Mouse (Mus musculus) limb, embryonic 14.5 days (tissue): ENCODE results near the gene Kcnj12. TPM values are rescaled to one million over a fixed set of nuclear protein-coding genes. Genes with fewer than 3 reads are reported as not detected.

Experiments
- ATAC-seq: fragments of 200-750 bp; cut with Nextera tagmentation; 2 replicates; pipeline ENCODE4 v1.8.0; 2017; ENCODE audit warnings: low read depth, moderate number of reproducible peaks, moderate TSS enrichment; ENCODE audit not compliant: low FRiP score
- DNase-seq: peaks from one replicate; pipeline ENCODE4 v3.0.0-alpha.2; 2015; ENCODE audit warnings: low spot score
- H3K27ac ChIP-seq: fragments of 300-500 bp; sonication (generic); replicated peaks from 2 replicates; pipeline ENCODE4 v1.5.1; 2014; ENCODE audit warnings: low read depth, mild to moderate bottlenecking, low read length, moderate library complexity, mixed read lengths
- H3K27me3 ChIP-seq: fragments of 300-500 bp; sonication (generic); 2 replicates; pipeline ENCODE4 v1.6.1; 2014; ENCODE audit warnings: low read length, mixed read lengths; ENCODE audit not compliant: control insufficient read depth, insufficient read depth
- H3K36me3 ChIP-seq: fragments of 300-500 bp; sonication (generic); 2 replicates; pipeline ENCODE4 v1.6.1; 2014; ENCODE audit warnings: mild to moderate bottlenecking, low read length, moderate library complexity, mixed read lengths; ENCODE audit not compliant: control insufficient read depth, insufficient read depth
- H3K4me1 ChIP-seq: fragments of 300-500 bp; sonication (generic); 2 replicates; pipeline ENCODE4 v1.6.1; 2014; ENCODE audit warnings: antibody characterized with exemption, low read length, mixed read lengths; ENCODE audit not compliant: control insufficient read depth, insufficient read depth
- H3K4me2 ChIP-seq: fragments of 300-500 bp; sonication (generic); replicated peaks from 2 replicates; pipeline ENCODE4 v1.6.1; 2014; ENCODE audit warnings: low read depth, mild to moderate bottlenecking, low read length, moderate library complexity; ENCODE audit not compliant: severe bottlenecking
- H3K4me3 ChIP-seq: fragments of 300-500 bp; sonication (generic); replicated peaks from 2 replicates; pipeline ENCODE4 v1.5.1; 2014; ENCODE audit warnings: low read length
- H3K9ac ChIP-seq: fragments of 300-500 bp; sonication (generic); 2 replicates; pipeline ENCODE4 v1.6.1; 2014; ENCODE audit warnings: mild to moderate bottlenecking, low read depth, low read length, moderate library complexity; ENCODE audit not compliant: severe bottlenecking
- H3K9me3 ChIP-seq: fragments of 300-500 bp; sonication (generic); 2 replicates; pipeline ENCODE4 v1.6.1; 2016; ENCODE audit warnings: low read length; ENCODE audit not compliant: control insufficient read depth
- POLR2A ChIP-seq: fragments of 200-500 bp; IDR thresholded peaks from 2 replicates; pipeline ENCODE4 v1.8.0; 2012; ENCODE audit warnings: inconsistent platforms, mild to moderate bottlenecking, moderate library complexity, borderline replicate concordance; ENCODE audit not compliant: insufficient read depth, insufficient read length; ENCODE audit errors: extremely low read depth
- WGBS: fragments of 180-500 bp; shearing (Covaris S2); extraction: QIAGEN DNeasy Blood & Tissue Kit; methylation state at CpG from one replicate; pipeline ENCODE4 v1.1.7; 2014; 5-methylcytosine and 5-hydroxymethylcytosine counted together
- polyA plus RNA-seq, 2 experiments: library from polyadenylated mRNA; depleted of rRNA in 1 of 2; stranded (reverse) in 1 of 2; unstranded in 1 of 2; fragments of >200 nt; fragmentation: Nextera tagmentation in 1 of 2; extraction: Ambion mirVana in 1 of 2; gene quantifications; 2 replicates each; pipeline versions ENCODE4 v1.2.1 to v1.2.3; 2012 to 2014

Kcnj12 gene
- polyA plus RNA-seq, 2 experiments, result 0.47 to 0.62 TPM

- no peak for ATAC-seq
- H3K4me3 ChIP-seq, result no peak overlapping the region
- TF ChIP-seq POLR2A, result no peak
- no peaks in the 10 kb centered on the region for H3K27me3 ChIP-seq
- no peaks in the 10 kb centered on the region for H3K4me1 ChIP-seq
- no peak overlapping the region for H3K27ac ChIP-seq
- no peak overlapping the region for H3K9ac ChIP-seq
- no peaks in the 10 kb centered on the region for H3K36me3 ChIP-seq
- 79% methylated on average over 10 of the region's 10 CpGs for WGBS
- no peaks in the 10 kb centered on the region for H3K9me3 ChIP-seq
- no peak for DNase-seq
- H3K4me2 ChIP-seq, result no peak overlapping the region
Measured at GRCm38 (mm10) chr11:61068866-61069265, 46.5 kb downstream of the Kcnj12 start.

DNA sequence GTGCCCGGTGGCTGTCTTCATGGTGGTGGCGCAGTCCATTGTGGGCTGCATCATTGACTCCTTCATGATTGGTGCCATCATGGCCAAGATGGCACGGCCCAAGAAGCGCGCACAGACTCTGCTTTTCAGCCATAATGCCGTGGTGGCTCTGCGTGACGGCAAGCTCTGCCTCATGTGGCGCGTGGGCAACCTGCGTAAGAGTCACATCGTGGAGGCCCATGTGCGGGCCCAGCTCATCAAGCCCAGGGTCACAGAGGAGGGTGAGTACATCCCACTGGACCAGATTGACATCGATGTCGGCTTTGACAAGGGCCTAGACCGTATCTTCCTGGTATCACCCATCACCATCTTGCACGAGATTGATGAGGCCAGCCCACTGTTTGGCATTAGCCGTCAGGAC, 47.3 kb downstream of the Kcnj12 start:
- H3K4me2 ChIP-seq, result no peak overlapping the region
- H3K4me3 ChIP-seq, result no peak overlapping the region
- no peaks in the 10 kb centered on the region for H3K4me1 ChIP-seq
- no peak for TF ChIP-seq POLR2A
- ATAC-seq, result no peak
- no peak for DNase-seq
- WGBS, result 98% methylated on average over 18 of the region's 18 CpGs
- H3K36me3 ChIP-seq, result no peaks in the 10 kb centered on the region
- no peak overlapping the region for H3K9ac ChIP-seq
- no peak overlapping the region for H3K27ac ChIP-seq
- no peaks in the 10 kb centered on the region for H3K9me3 ChIP-seq
- no peaks in the 10 kb centered on the region for H3K27me3 ChIP-seq

GRCm38 (mm10) chr11:61074646-61075317, 52.4 kb downstream of the Kcnj12 start:
- Histone ChIP-seq H3K27ac (no peak overlapping the region), H3K4me1 (no peaks in the 10 kb centered on the region), H3K4me2 (no peak overlapping the region), H3K27me3 (no peaks in the 10 kb centered on the region), H3K4me3 (no peak overlapping the region), H3K36me3 (no peaks in the 10 kb centered on the region), H3K9me3 (no peaks in the 10 kb centered on the region), H3K9ac (no peak overlapping the region)
- DNase-seq (no peak), ATAC-seq (no peak)
- WGBS, result 82% methylated on average over 5 of the region's 5 CpGs
- TF ChIP-seq POLR2A, result no peak

GRCm38 (mm10) chr11:61075361-61076326, 53.3 kb downstream of the Kcnj12 start:
- 69% methylated on average over 15 of the region's 15 CpGs for WGBS
- no peaks in the 10 kb centered on the region for H3K27me3 ChIP-seq
- H3K27ac ChIP-seq, result no peak overlapping the region
- no peak overlapping the region for H3K4me3 ChIP-seq
- H3K4me1 ChIP-seq, result no peaks in the 10 kb centered on the region
- H3K9ac ChIP-seq, result no peak overlapping the region
- H3K4me2 ChIP-seq, result no peak overlapping the region
- no peak for DNase-seq
- no peaks in the 10 kb centered on the region for H3K9me3 ChIP-seq
- TF ChIP-seq POLR2A, result no peak
- H3K36me3 ChIP-seq, result no peaks in the 10 kb centered on the region
- no peak for ATAC-seq

- DNase-seq (no peak), ATAC-seq (no peak)
- no peaks in the 10 kb centered on the region for H3K9me3 ChIP-seq
- H3K36me3 ChIP-seq, result no peaks in the 10 kb centered on the region
- no peak overlapping the region for H3K4me2 ChIP-seq
- no peak overlapping the region for H3K9ac ChIP-seq
- no peak overlapping the region for H3K4me3 ChIP-seq
- H3K27ac ChIP-seq, result no peak overlapping the region
- 83% methylated on average over 2 of the region's 2 CpGs for WGBS
- no peak for TF ChIP-seq POLR2A
- H3K4me1 ChIP-seq, result no peaks in the 10 kb centered on the region
- no peaks in the 10 kb centered on the region for H3K27me3 ChIP-seq
Measured at GRCm38 (mm10) chr11:61081624-61082023, 59.3 kb downstream of the Kcnj12 start.
